Mouse (Mus musculus) midbrain, embryonic 14.5 days (tissue): ENCODE results near the gene Fbln2. TPM values are rescaled to one million over a fixed set of nuclear protein-coding genes. Genes with fewer than 3 reads are reported as not detected.

Source experiments
- ATAC-seq: fragments of 200-750 bp; cut with Nextera tagmentation; 2 replicates; pipeline ENCODE4 v1.8.0; 2017; ENCODE audit warnings: moderate number of reproducible peaks, moderate library complexity; ENCODE audit not compliant: low FRiP score, low TSS enrichment
- DNase-seq: peaks from one replicate; pipeline ENCODE4 v3.0.0-alpha.2; 2015
- H3K27ac ChIP-seq: fragments of 300-500 bp; sonication (generic); replicated peaks from 2 replicates; pipeline ENCODE4 v1.5.1; 2014; ENCODE audit warnings: mild to moderate bottlenecking, low read depth, low read length, moderate library complexity
- H3K27me3 ChIP-seq: fragments of 300-500 bp; sonication (generic); 2 replicates; pipeline ENCODE4 v1.6.1; 2014; ENCODE audit warnings: low read length, control low read depth, mixed read lengths; ENCODE audit not compliant: control insufficient read depth, insufficient read depth
- H3K36me3 ChIP-seq: fragments of 300-500 bp; sonication (generic); 2 replicates; pipeline ENCODE4 v1.6.1; 2014; ENCODE audit warnings: low read length, control low read depth; ENCODE audit not compliant: control insufficient read depth, insufficient read depth
- H3K4me1 ChIP-seq: fragments of 300-500 bp; sonication (generic); 2 replicates; pipeline ENCODE4 v1.6.1; 2014; ENCODE audit warnings: mild to moderate bottlenecking, antibody characterized with exemption, low read length, control low read depth; ENCODE audit not compliant: control insufficient read depth, insufficient read depth
- H3K4me2 ChIP-seq: fragments of 300-500 bp; sonication (generic); 2 replicates; pipeline ENCODE4 v1.6.1; 2014; ENCODE audit warnings: mild to moderate bottlenecking, low read length, moderate library complexity
- H3K4me3 ChIP-seq: fragments of 300-500 bp; sonication (generic); replicated peaks from 2 replicates; pipeline ENCODE4 v1.5.1; 2014; ENCODE audit warnings: low read depth, low read length
- H3K9ac ChIP-seq: fragments of 300-500 bp; sonication (generic); replicated peaks from 2 replicates; pipeline ENCODE4 v1.6.1; 2014; ENCODE audit warnings: mild to moderate bottlenecking, low read length, moderate library complexity
- H3K9me3 ChIP-seq: fragments of 300-500 bp; sonication (generic); 2 replicates; pipeline ENCODE4 v1.6.1; 2016; ENCODE audit warnings: low read length, control low read depth, mixed read lengths; ENCODE audit not compliant: control insufficient read depth
- WGBS: fragments of 180-500 bp; shearing (Covaris S2); extraction: QIAGEN DNeasy Blood & Tissue Kit; methylation state at CpG from one replicate; pipeline ENCODE4 v1.1.7; 2014; 5-methylcytosine and 5-hydroxymethylcytosine counted together
- polyA plus RNA-seq: library from polyadenylated mRNA; unstranded; fragments of >200 nt; fragmentation: Nextera tagmentation; extraction: Ambion mirVana; gene quantifications from 2 replicates; pipeline ENCODE4 v1.2.1, GENCODE M21; 2014

Fbln2 gene
- polyA plus RNA-seq, 1 experiment from 2014 or later: 12.0 TPM

GRCm38 (mm10) chr6:91307972-91308371 is 95.7 kb downstream of the Fbln2 start:
- DNase-seq: peak; percentile 72
- no peak for ATAC-seq

GRCm38 (mm10) chr6:91311204-91311603 is 98.9 kb downstream of the Fbln2 start:
- H3K4me1 ChIP-seq: no peaks in the 10 kb centered on the region
- no peaks in the 10 kb centered on the region for H3K27me3 ChIP-seq
- no peak for DNase-seq
- H3K4me2 ChIP-seq: no peak overlapping the region
- whole genome bisulfite sequencing: 91% methylated on average over 5 of the region's 5 CpGs
- no peak overlapping the region for H3K4me3 ChIP-seq
- peaks cover 4% of the 10 kb centered on the region; the same call in 1 of the 2 replicates for H3K9me3 ChIP-seq
- no peak for ATAC-seq
- H3K9ac ChIP-seq: no peak overlapping the region
- H3K27ac ChIP-seq: no peak overlapping the region
- H3K36me3 ChIP-seq: no peaks in the 10 kb centered on the region

More at GRCm38 (mm10) chr6:91307972-91308371, 95.7 kb downstream of the Fbln2 start:
- H3K9me3 ChIP-seq: no peaks in the 10 kb centered on the region
- peak overlapping the region; percentile 32; the same call in 1 of the 2 replicates for H3K27ac ChIP-seq
- no peak overlapping the region for H3K4me3 ChIP-seq
- no peaks in the 10 kb centered on the region for H3K36me3 ChIP-seq
- H3K4me1 ChIP-seq: no peaks in the 10 kb centered on the region
- H3K27me3 ChIP-seq: no peaks in the 10 kb centered on the region
- no peak overlapping the region for H3K9ac ChIP-seq
- WGBS: 52% methylated on average over 1 of the region's 1 CpGs
- no peak overlapping the region for H3K4me2 ChIP-seq

- Histone ChIP-seq H3K4me3 (no peak overlapping the region), H3K9me3 (peaks cover 4% of the 10 kb centered on the region; the same call in 1 of the 2 replicates), H3K9ac (no peak overlapping the region), H3K27ac (no peak overlapping the region), H3K36me3 (no peaks in the 10 kb centered on the region), H3K4me1 (no peaks in the 10 kb centered on the region), H3K4me2 (no peak overlapping the region), H3K27me3 (no peaks in the 10 kb centered on the region)
- ATAC-seq (no peak), DNase-seq (no peak)
- 78% methylated on average over 9 of the region's 9 CpGs for WGBS
Measured at GRCm38 (mm10) chr6:91312491-91312890, 100.2 kb downstream of the Fbln2 start.

Other genes with a start within 250 kb of the Fbln2 start
- gene Iqsec1, start 223.8 kb upstream of the Fbln2 start, polyA plus RNA-seq: 29.5 and 35.7 TPM in 2 replicates
- gene Nup210, start 95.6 kb upstream of the Fbln2 start, polyA plus RNA-seq: 17.1 and 28.0 TPM in 2 replicates
- 42.1 and 50.3 TPM in 2 replicates for gene Hdac11, start 55.8 kb upstream of the Fbln2 start, polyA plus RNA-seq
- gene Wnt7a, start 198.9 kb downstream of the Fbln2 start, polyA plus RNA-seq: 9.5 and 11.3 TPM in 2 replicates